Mouse (Mus musculus): ENCODE results near the gene Eno2. TPM values are rescaled to one million over a fixed set of nuclear protein-coding genes. Genes with fewer than 3 reads are reported as not detected.
"Not testable (repeated sequence)": the region's sequence is repeated elsewhere in the genome, so short reads cannot be mapped to it uniquely, and the experiment has no call there.

Eno2 gene
- total RNA-seq, 2 experiments from 2014 or later, result 1,064 to 1,067 TPM

DNA sequence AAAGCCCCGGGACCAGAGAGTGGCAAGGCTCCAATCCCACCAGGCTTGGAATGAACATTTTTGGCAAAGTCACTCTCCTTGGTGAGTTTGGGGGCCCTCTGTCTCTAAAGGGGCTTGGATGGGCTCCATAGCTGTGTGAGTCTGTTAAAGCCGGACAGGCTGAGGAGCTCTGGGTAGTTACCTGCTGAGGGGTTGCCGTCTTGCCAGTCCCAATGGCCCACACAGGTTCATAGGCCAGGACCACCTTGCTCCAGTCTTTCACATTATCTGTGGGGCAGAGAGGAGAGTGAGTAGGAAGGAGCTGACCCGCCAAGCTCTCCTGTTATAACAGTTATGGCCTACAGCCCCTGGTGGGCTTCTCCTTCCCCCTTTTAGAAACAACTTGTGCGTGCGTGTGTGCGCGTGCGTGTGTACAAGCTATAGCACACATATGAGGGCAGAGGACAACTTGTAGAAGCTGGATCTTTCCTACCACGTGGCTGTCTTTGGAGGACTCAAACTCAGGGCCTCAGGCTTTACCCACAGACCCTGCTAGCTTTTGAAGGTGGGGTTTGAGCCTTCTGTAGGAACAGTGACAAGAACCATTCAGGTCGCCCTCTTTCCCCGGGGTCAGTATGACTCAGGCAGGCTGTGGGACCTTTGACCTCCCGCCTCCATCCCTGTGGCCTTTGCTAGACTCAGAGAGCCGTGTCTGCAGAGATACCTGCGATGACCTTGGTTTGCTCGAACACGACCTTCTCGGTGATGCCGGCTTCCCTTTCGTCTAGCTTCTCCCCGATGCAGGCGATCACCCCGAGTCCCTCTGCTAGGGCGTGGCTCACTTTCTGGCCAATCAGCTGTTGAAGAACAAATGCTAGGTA is 42.5 kb upstream of the Eno2 start:
- intact Hi-C loops (cut with DNase I), result no loop called here
- no peak for DNase-seq (ENCODE audit: extremely low spot score in 1 of 2, low spot score in 2 of 2)
- Histone ChIP-seq H3K4me3 (peak overlapping the region; percentile 90), H3K27ac (no peak overlapping the region; the same call in 1 of the 2 replicates)
- no peak for TF ChIP-seq CTCF (IDR thresholded peaks at IDR 0.05)

DNA sequence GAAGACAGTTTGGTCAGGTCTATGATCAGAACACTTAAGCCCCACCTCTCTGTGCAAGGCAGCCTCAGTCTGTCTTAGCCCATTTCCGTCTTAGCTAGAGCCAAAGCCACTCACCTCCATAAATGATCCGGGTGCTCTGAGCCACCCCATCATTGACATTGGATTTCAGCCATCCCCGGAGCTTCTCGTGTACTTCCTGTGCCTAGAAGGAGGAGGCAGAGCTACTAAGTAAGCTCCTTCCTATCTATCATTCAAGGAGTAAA is 41.9 kb upstream of the Eno2 start:
- Histone ChIP-seq H3K4me3 (no peak overlapping the region), H3K27ac (no peak overlapping the region)
- TF ChIP-seq CTCF (IDR thresholded peaks at IDR 0.05), result no peak
- DNase-seq (ENCODE audit: extremely low spot score in 1 of 2, low spot score in 2 of 2), result no peak
- intact Hi-C loops (cut with DNase I), result no loop called here

DNA sequence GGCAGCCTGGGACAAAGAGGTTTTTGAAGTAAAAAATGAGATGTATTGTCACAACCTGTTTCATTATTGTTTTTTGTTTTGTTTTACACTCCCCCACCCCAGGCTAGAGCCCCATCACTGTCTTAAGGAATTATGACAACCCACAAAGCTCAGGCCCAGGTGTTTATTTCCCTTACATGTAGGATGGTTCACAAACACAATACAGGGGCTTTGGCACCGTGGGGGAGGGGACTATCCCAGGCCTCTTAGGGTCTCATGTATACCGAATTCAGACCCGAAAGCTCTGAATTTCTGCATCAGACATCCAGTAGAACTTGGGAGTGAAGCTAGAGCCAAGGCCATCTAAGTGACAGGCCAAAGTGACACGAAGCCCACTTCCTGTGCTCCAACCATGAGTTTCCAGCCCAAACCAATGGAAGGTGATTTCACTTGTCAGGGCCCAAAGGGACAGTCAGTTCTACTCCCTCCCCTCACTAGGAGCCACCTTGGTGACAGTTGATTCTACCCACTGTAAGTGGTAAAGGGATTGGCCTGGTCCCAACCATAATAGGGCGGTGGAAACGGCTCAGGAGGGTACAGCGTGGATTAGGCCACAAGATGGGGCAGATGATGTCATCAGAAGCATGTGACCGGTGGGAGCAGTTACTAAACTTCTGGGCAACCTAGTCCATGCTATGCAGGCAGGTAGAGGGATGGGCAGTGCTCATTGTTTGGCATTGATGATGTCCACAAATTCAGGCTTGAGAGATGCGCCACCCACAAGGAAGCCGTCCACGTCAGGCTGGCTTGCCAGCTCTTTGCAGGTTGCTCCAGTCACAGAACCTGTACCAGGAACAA is 41.3 kb upstream of the Eno2 start:
- DNase-seq (ENCODE audit: extremely low spot score in 1 of 2, low spot score in 2 of 2); H3K4me3 ChIP-seq; intact Hi-C loops (cut with DNase I); H3K27ac ChIP-seq: not testable (repeated sequence)

DNA sequence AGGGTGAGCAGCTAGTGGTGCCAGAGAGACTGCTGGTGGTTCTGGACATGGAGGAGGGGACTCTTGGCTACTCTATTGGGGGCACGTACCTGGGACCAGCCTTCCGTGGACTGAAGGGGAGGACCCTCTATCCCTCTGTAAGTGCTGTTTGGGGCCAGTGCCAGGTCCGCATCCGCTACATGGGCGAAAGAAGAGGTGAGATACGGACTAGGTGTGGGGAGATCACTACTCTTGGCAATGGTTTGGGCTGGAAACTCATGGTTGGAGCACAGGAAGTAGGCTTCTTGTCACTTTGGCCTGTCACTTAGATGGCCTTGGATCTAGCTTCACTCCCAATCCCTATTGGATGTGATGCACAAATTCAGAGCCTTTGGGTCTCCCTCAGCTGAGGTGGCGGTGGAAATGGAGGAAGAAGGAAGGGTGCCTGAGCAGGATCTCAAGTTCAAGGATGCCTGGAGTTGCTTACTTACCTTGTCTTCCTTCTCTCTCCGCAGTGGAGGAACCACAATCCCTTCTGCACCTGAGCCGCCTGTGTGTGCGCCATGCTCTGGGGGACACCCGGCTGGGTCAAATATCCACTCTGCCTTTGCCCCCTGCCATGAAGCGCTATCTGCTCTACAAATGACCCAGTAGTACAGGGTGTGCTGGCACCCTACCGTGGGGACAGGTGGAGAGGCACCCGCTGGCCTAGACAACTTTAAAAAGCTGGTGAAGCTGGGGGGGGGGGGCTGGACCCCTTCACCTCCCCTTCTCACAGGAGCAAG is 40.5 kb upstream of the Eno2 start:
- no peak for DNase-seq (ENCODE audit: extremely low spot score in 1 of 2, low spot score in 2 of 2)
- intact Hi-C loops (cut with DNase I), result loop anchor here (1.0 kb wide), 1 partner anchor 41 kb away; the partner anchor contains the start of gene Eno2
- no peak for TF ChIP-seq CTCF (IDR thresholded peaks at IDR 0.05)
- no peak overlapping the region for H3K27ac ChIP-seq
- H3K4me3 ChIP-seq, result peak overlapping the region; percentile 53

DNA sequence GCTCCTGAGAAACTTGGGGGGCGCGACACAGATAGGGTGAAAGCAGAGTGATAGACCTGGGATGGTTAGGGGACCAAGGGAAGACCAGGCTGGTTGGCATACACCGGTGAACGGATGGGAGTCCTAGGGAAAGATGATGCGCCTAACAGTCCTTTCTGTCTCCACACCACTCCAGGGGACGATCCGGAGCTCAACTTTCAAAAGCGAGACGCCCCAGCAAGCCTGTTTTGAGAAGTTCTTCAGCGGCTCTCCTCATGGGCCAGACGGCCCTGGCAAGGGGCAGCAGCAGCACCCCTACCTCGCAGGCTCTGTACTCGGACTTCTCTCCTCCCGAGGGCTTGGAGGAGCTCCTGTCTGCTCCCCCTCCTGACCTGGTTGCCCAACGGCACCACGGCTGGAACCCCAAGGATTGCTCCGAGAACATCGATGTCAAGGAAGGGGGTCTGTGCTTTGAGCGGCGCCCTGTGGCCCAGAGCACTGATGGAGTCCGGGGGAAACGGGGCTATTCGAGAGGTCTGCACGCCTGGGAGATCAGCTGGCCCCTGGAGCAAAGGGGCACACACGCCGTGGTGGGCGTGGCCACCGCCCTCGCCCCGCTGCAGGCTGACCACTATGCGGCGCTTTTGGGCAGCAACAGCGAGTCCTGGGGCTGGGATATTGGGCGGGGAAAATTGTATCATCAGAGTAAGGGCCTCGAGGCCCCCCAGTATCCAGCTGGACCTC is 39.7 kb upstream of the Eno2 start:
- H3K27ac ChIP-seq, result peak overlapping the region; percentile 73
- peak; percentile 65 to 70 for DNase-seq (ENCODE audit: extremely low spot score in 1 of 2, low spot score in 2 of 2)
- peak overlapping the region; percentile 53 for H3K4me3 ChIP-seq
- peak; percentile 70 for TF ChIP-seq CTCF (IDR thresholded peaks at IDR 0.05)
- intact Hi-C loops (cut with DNase I), result loop anchor here (1.0 kb wide), 1 partner anchor 40 kb away; the partner anchor contains the start of gene Eno2

DNA sequence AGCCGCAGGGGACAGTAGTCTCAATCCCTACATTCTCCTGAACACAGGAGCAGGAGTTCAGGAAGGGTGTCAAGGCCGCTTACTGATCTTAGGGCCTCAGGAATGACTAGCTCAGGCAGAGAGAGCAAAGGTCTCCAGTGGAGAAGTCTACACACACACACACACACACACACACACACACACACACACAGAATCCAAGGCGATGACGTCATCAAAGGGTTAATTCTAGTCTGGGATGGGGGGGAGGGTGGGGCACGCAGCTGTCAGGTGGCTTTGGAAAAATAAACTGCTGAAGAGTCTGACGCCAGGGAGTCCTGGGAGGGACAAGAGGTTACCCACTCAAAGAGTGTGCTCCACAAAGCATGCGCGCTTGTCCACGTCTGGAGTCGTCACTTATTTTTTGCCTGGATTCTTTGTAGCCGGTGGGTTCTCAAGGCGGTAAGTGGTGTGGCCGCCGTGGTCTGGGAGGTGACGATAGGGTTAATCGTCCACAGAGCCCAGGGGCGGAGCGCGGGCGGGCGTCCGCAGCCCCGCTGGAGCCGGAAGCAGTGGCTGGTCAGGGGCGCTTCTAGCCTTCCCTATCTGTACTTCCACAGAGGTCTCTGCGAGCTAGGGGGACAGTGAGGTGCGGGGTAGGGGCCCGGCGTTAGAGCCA is 39.0 kb upstream of the Eno2 start, which contains the start of gene Spsb2:
Spsb2 (plus strand) TSS at position 304 of the 655 bp plus-strand sequence.
- Histone ChIP-seq H3K4me3 (peak within 1 kb of the TSS; percentile 53), H3K27ac (peak within 1 kb of the TSS; percentile 98)
- DNase-seq (ENCODE audit: extremely low spot score in 1 of 2, low spot score in 2 of 2), result peak in 1 of 2 experiments; percentile 44
- intact Hi-C loops (cut with DNase I), result loop anchor here (1.0 kb wide), 1 partner anchor 39 kb away; the partner anchor contains the start of gene Eno2
- no peak for TF ChIP-seq CTCF (IDR thresholded peaks at IDR 0.05)

DNA sequence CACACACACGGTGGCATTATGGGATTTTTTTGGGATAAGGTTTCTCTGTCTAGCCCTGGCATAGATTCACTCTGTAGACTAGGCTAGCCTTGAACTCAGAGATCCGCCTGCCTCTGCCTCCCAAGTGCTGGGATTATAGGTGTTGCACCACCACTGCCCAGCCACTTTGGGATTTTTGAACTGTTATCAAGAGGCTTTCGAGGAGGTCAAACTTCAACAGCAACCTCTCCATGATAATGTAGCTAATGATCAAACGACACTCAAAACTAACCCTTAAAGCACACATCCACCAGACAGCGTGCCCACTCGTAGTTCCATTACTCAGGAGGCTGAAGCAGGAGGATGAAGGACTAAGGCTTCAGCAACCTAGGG is 38.5 kb upstream of the Eno2 start:
- no peak for TF ChIP-seq CTCF (IDR thresholded peaks at IDR 0.05)
- intact Hi-C loops (cut with DNase I), result no loop called here
- DNase-seq (ENCODE audit: extremely low spot score in 1 of 2, low spot score in 2 of 2), result no peak
- peak overlapping the region; percentile 77 for H3K27ac ChIP-seq
- no peak overlapping the region for H3K4me3 ChIP-seq

DNA sequence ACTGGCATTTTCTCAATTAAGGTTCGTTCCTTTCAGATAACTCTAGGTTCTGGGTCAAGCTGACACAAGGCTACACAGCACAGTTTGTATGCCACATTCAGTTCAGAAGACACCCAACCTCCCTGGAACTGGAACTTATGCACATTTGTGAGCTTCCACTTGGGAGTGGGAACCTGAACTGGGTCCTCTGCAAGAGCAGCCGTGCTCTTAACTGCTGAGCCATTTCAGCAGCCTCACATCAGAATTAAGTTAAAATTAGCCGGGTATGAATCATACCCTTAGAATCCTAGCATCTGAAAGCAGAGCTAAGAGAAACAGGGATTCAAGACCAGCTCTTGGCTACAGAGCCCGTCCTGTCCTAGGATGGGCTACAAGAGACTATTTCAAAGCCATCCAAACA is 37.9 kb upstream of the Eno2 start:
- intact Hi-C loops (cut with DNase I), result no loop called here
- DNase-seq (ENCODE audit: extremely low spot score in 1 of 2, low spot score in 2 of 2), result peak in 1 of 2 experiments; percentile 27
- no peak for TF ChIP-seq CTCF (IDR thresholded peaks at IDR 0.05)
- Histone ChIP-seq H3K27ac (peak overlapping the region; percentile 98), H3K4me3 (no peak overlapping the region)

DNA sequence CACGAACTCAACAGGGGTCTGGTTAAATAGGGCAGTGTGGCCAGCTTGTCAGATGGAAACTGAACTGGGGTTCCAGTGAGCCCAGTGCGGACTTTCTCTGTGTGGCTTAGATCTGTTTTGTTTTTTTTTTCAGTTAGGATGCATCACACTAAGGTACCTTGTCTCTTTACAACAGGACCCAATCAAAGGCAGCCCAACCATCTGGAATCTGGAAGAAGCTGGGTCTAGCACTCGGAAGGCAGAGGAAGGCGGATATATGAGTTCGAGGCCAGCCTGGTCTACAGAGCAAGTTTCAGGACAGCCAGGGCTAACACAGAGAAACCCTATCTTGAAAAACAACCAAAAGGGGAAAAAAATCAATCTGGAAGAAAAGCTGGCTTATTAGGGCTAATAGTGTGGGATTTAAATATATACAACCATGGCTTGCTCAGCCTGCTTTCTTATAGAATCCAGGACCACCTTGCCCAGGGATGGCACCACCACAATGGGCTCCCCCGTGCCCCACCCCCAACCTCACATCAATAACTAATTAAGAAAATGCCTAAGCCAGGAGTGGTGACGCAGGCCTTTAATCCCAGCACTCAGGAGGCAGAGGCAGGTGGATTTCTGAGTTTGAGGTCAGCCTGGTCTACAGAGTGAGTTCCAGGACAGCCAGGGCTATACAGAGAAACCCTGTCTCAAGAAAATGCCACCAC is 37.1 kb upstream of the Eno2 start:
- intact Hi-C loops (cut with DNase I), result no loop called here
- Histone ChIP-seq H3K4me3 (peak overlapping the region; percentile 50), H3K27ac (peak overlapping the region; percentile 98)
- TF ChIP-seq CTCF (IDR thresholded peaks at IDR 0.05), result no peak
- DNase-seq (ENCODE audit: extremely low spot score in 1 of 2, low spot score in 2 of 2), result no peak
